Mouse (Mus musculus) fat pad, adult 2 months (tissue): Measurements from ENCODE around the gene Gm6377.

Source experiments
- DNase-seq: peaks from one replicate; pipeline ENCODE4 v3.0.0-alpha.2; 2011; ENCODE audit warnings: low read depth, low spot score; ENCODE audit errors: extremely low read depth

The Gm6377 gene

DNA sequence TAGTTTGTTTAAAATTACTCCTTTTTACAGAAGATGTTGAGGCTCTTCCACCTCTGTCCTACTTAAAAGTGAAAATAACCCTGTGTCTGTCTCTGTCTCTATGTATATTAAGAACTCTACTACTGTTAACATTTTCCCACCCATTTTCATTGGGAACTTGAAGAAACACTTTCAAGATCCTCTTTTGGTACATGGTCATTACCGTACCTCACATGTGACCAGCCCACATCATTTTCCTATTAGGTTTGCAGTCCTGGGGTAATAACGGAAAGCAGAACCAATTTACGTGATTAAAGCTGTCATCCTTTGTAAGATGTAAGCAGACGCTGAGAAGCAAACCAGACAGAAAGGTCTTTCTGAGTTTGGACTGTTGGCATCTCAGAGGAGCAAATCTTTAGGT is at the start of gene Gm6377:
Gene Gm6377 (plus strand): TSS at position 289 of the 400 bp plus-strand sequence.
- no peak for DNase-seq

GRCm38 (mm10) chrX:109147108-109147507 is 49.4 kb upstream of the Gm6377 start:
- DNase-seq, result no peak

- no peak for DNase-seq
These were observed 45.3 kb upstream of the Gm6377 start for GRCm38 (mm10) chrX:109151228-109151627.

DNA sequence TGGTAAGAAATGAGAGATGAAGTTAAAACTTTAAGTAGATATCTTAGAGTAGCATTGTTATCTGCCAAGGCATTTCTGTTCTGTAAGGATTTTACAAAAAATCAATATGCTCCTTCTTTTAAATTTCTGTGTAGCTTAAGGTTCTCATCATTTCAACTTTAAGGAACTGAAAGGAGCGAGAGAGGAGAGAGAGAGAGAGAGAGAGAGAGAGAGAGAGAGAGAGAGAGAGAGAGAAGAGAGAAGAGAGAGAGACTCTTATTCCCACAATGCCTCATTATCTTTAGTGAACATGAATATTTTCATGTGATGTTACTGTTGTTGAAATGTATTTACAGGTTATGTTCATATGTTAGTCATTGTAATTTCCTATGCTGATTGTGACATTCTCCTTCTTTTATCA is 36.2 kb upstream of the Gm6377 start:
- no peak for DNase-seq

DNA sequence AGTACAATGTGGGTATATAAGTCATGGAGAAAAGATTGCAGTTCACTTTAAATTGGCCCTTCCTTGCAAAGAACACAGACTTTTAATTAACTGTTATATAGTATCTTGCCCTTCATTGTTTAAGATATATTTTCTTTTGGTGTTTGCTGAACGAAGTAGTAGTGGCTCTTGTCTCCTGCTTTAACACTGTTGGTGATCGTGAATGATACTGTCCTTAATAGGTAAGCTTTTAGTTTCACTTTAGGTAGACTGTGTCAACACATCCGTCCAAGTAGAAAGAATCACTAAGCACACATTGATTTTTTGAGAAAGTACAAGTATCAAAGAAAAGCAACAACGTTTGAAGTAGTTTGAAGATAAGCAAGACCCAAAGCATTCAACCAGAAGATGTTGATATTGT is 35.7 kb upstream of the Gm6377 start:
- no peak for DNase-seq

DNA sequence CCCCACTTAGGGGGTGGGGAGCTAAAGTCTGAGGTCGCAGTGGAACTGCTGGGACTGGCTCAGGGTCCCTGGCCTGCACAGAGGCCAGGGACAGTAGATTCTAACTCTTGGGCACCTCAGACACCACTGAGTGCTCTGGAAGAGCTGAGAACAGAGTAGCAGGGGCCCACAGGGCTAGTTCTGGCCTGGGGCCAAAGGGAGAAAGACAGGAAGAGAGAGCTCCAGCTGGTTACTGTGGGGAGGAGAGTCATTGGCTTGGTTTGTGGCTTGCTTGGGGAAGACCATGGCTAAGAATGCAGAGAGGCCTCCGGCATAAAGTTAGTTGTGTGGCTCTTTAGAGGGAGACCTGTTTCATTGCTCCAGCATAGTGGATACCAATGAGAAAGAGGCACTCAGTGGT is 21.5 kb upstream of the Gm6377 start:
- no peak for DNase-seq

DNA sequence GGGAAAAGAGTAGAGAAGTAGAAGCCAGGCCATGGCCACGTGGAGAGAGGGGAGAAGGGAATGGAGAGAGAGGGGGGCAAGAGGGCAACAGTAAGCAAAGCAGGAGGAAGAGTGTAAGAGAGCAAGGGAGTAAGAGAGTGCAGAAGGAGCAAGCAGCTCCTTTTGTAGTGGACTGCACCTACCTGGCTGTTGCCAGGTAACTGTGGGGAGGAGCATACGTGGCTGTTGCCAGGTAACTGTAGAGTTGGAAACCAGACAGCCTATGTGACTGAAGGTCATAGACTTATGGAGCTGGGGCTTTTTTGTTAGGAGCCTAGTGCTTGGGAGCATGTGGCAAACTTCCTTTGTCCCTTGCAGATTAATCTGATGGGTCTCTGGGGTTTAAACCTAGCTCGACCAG is 21.1 kb upstream of the Gm6377 start:
- DNase-seq, result no peak

DNA sequence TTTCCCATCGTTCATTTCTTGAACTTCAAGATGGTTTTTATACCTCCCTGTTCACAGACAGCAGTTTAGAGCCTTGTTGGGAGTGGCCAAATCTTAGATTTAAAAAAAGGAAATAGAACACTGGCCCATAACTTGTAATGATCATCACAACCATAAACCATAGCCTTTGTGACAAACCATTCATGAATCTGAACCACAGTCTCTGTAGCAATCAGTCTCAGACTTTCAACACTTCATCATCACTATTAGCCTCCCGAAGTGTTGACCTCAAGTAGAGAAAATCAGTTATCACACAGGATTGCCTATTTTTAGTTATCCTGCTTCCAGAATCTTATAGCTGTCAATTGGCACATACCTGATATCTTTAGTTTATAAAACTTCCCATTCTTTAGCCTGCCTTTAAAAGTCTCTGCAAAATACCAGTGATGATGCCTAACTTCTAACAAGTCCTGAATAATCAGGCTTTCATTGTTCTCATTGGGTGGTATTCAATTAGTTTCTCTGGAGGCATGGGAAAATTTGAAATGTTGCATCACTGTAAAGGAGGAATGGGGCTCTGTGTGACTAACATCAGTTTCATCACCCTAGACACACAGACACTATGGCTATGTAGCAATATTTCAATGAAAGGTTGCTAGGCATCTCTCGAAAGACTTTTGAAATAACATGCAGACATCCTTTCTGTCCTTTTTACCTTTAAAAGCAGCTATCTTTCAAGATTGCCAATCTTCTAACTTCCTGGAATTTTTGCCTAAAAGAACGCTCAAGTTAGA is 11.7 kb upstream of the Gm6377 start:
- DNase-seq, result no peak

DNA sequence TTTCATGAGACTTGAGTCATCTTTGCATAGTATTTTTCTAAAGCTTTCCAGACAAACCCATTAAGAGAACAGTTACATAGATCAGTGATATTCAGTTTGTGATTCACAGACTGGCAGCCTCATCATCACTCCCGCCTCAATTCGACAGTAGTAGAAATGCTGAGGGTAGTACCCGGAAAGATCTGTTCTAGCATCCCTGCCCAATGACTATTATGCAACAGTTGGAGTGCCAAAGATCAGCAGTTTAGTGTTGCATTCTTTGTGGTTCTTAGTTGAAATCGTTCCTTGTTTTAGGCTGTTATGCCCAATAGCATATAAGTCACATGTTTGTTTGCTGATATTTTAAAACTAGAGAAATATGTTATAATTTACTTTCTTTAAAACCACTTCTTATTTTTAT is 6.9 kb upstream of the Gm6377 start:
- DNase-seq, result no peak

GRCm38 (mm10) chrX:109190969-109191368 is 5.6 kb upstream of the Gm6377 start:
- DNase-seq, result no peak

DNA sequence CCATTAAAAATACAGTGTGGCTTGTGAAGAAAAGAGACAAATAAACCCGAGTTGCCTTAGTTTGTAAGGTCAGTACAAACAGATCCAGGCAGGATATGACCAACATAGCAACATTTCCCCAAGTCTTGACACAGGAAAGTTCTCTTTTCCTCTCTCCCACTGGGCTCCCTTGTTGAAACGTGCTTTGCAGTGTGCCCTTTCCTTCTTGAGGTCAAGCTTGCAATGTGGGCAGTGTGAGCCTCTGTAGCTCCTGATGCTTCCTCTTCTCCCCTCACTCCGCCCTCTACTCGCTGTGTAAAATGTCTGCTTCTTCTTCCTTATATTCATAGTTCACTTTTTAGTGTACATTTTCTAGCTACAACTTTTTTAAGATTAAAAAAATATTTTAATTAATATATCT is 5.1 kb upstream of the Gm6377 start:
- DNase-seq, result no peak

DNA sequence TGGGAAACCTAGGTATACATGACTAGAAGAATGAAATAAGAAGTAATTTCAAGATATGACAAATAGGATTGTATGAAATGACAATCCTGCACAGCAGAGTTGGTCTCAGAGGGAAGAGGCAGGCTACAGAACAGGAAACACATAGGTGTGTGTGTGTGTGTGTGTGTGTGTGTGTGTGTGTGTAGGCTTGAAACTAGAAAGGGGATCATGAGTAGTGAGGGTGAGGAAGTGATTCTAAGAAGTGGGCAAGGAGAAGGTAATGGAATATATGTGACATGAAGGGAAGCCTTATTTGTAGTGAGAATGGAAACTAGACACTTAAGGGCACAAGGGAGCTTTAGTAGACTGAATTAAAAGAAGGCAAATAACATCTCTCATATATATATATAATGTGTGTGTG is 11.3 kb downstream of the Gm6377 start:
- no peak for DNase-seq

- DNase-seq, result no peak
These were observed 32.2 kb downstream of the Gm6377 start for GRCm38 (mm10) chrX:109228720-109229119.

- DNase-seq, result no peak
These were observed 39.0 kb downstream of the Gm6377 start for GRCm38 (mm10) chrX:109235383-109236036.

DNA sequence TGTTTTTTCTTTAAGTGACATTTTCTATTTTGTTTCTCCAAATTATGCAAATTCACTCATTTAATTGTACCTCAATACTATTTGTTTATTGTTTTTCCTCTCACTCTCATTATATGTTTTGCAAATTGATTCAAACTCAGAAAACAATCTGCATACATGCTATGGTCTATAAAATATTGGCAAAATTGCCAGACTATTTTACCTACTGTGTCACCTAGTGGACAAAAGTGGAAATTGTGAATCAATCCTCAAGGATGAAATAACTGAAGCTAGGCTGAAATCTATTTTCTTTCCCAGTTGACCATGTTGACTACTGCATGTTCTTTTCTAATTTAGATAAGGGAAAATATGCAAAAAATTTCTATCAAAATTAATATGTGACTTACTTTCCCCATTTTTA is 41.6 kb downstream of the Gm6377 start:
- no peak for DNase-seq
